Mouse (Mus musculus): ENCODE results near the gene Plekhf1. TPM values are rescaled to one million over a fixed set of nuclear protein-coding genes. Genes with fewer than 3 reads are reported as not detected.

The Plekhf1 gene
- polyA plus RNA-seq (2015; fragmentation: Nextera tagmentation; extraction: Ambion mirVana), result 4.8 and 5.3 TPM in 2 replicates

GRCm38 (mm10) chr7:38227900-38228298 is at the start of gene Plekhf1:
Gene Plekhf1, minus strand, starts transcription at chr7:38228016.
- H3K9me3 ChIP-seq (replicated peaks), result no peaks in the 10 kb centered on the region
- WGBS, result under 1% methylated on average over 36 of the region's 36 CpGs
- peaks cover 10% of the 10 kb centered on the region; the same call in 1 of the 2 replicates for H3K27me3 ChIP-seq
- H3K9ac ChIP-seq, result peak within 1 kb of the TSS; percentile 39
- H3K4me3 ChIP-seq (replicated peaks), result peak within 1 kb of the TSS; percentile 67
- H3K4me1 ChIP-seq, result peaks cover 16% of the 10 kb centered on the region
- H3K27ac ChIP-seq (replicated peaks), result peak within 1 kb of the TSS; percentile 84
- H3K36me3 ChIP-seq, result no peaks in the 10 kb centered on the region
- peak within 1 kb of the TSS; percentile 79 for H3K4me2 ChIP-seq (replicated peaks)
- peak; percentile 91 for ATAC-seq (ENCODE audit: insufficient number of reproducible peaks, low FRiP score, low TSS enrichment, low read depth)

- H3K4me1 ChIP-seq, result peaks cover 13% of the 10 kb centered on the region
- no peak overlapping the region for H3K4me3 ChIP-seq (replicated peaks)
- H3K36me3 ChIP-seq, result peaks cover 11% of the 10 kb centered on the region
- H3K4me2 ChIP-seq (replicated peaks), result no peak overlapping the region
- no peak for ATAC-seq (ENCODE audit: insufficient number of reproducible peaks, low FRiP score, low TSS enrichment, low read depth)
- no peak overlapping the region for H3K9ac ChIP-seq
- H3K9me3 ChIP-seq (replicated peaks), result no peaks in the 10 kb centered on the region
- no peak overlapping the region for H3K27ac ChIP-seq (replicated peaks)
- H3K27me3 ChIP-seq, result no peaks in the 10 kb centered on the region
Observed at GRCm38 (mm10) chr7:38272551-38272950, 44.7 kb upstream of the Plekhf1 start.

GRCm38 (mm10) chr7:38271859-38272258 is 44.0 kb upstream of the Plekhf1 start:
- H3K36me3 ChIP-seq, result peaks cover 18% of the 10 kb centered on the region
- peaks cover 13% of the 10 kb centered on the region for H3K4me1 ChIP-seq
- no peaks in the 10 kb centered on the region for H3K27me3 ChIP-seq
- H3K9me3 ChIP-seq (replicated peaks), result no peaks in the 10 kb centered on the region
- H3K4me3 ChIP-seq (replicated peaks), result peak overlapping the region; percentile 84
- peak overlapping the region; percentile 75 for H3K4me2 ChIP-seq (replicated peaks)
- WGBS, result 8% methylated on average over 4 of the region's 4 CpGs
- peak overlapping the region; percentile 76; the same call in 1 of the 2 replicates for H3K9ac ChIP-seq
- no peak for ATAC-seq (ENCODE audit: insufficient number of reproducible peaks, low FRiP score, low TSS enrichment, low read depth)
- H3K27ac ChIP-seq (replicated peaks), result no peak overlapping the region

GRCm38 (mm10) chr7:38271511-38271811 is 43.6 kb upstream of the Plekhf1 start:
- Histone ChIP-seq H3K36me3 (peaks cover 22% of the 10 kb centered on the region), H3K9ac (peak overlapping the region; percentile 76), H3K27me3 (no peaks in the 10 kb centered on the region), H3K9me3 (replicated peaks) (no peaks in the 10 kb centered on the region), H3K4me2 (replicated peaks) (peak overlapping the region; percentile 75), H3K4me1 (peaks cover 13% of the 10 kb centered on the region), H3K27ac (replicated peaks) (peak overlapping the region; percentile 83), H3K4me3 (replicated peaks) (peak overlapping the region; percentile 84)
- ATAC-seq (ENCODE audit: insufficient number of reproducible peaks, low FRiP score, low TSS enrichment, low read depth), result no peak
- WGBS, result under 1% methylated on average over 11 of the region's 11 CpGs

GRCm38 (mm10) chr7:38270703-38271510 is 43.1 kb upstream of the Plekhf1 start, which contains the start of gene Pop4:
Gene Pop4, minus strand, starts transcription at chr7:38271423.
- Histone ChIP-seq H3K9me3 (replicated peaks) (no peaks in the 10 kb centered on the region), H3K36me3 (peaks cover 28% of the 10 kb centered on the region), H3K4me1 (peaks cover 13% of the 10 kb centered on the region), H3K4me3 (replicated peaks) (peak within 1 kb of the TSS; percentile 84), H3K27me3 (no peaks in the 10 kb centered on the region), H3K27ac (replicated peaks) (peak within 1 kb of the TSS; percentile 83), H3K9ac (peak within 1 kb of the TSS; percentile 76), H3K4me2 (replicated peaks) (peak within 1 kb of the TSS; percentile 75)
- 0% methylated on average over 38 of the region's 38 CpGs for WGBS
- ATAC-seq (ENCODE audit: insufficient number of reproducible peaks, low FRiP score, low TSS enrichment, low read depth), result peak; percentile 90

- ATAC-seq (ENCODE audit: insufficient number of reproducible peaks, low FRiP score, low TSS enrichment, low read depth), result no peak
- WGBS, result 89% methylated on average over 8 of the region's 8 CpGs
- Histone ChIP-seq H3K9ac (no peak overlapping the region), H3K27me3 (no peaks in the 10 kb centered on the region), H3K9me3 (replicated peaks) (no peaks in the 10 kb centered on the region), H3K4me3 (replicated peaks) (no peak overlapping the region), H3K36me3 (peaks cover 65% of the 10 kb centered on the region), H3K4me1 (peaks cover 13% of the 10 kb centered on the region), H3K4me2 (replicated peaks) (no peak overlapping the region), H3K27ac (replicated peaks) (no peak overlapping the region)
Observed at GRCm38 (mm10) chr7:38267006-38267680, 39.3 kb upstream of the Plekhf1 start.

- H3K27me3 ChIP-seq, result no peaks in the 10 kb centered on the region
- H3K4me3 ChIP-seq (replicated peaks), result no peak overlapping the region
- WGBS, result 85% methylated on average over 5 of the region's 5 CpGs
- H3K27ac ChIP-seq (replicated peaks), result no peak overlapping the region
- no peak overlapping the region for H3K4me2 ChIP-seq (replicated peaks)
- H3K4me1 ChIP-seq, result no peaks in the 10 kb centered on the region
- H3K9ac ChIP-seq, result no peak overlapping the region
- no peak for ATAC-seq (ENCODE audit: insufficient number of reproducible peaks, low FRiP score, low TSS enrichment, low read depth)
- H3K9me3 ChIP-seq (replicated peaks), result no peaks in the 10 kb centered on the region
- H3K36me3 ChIP-seq, result peaks cover 64% of the 10 kb centered on the region
Observed at GRCm38 (mm10) chr7:38262406-38262805, 34.6 kb upstream of the Plekhf1 start.

- Histone ChIP-seq H3K4me2 (replicated peaks) (no peak overlapping the region), H3K4me1 (no peaks in the 10 kb centered on the region), H3K27me3 (no peaks in the 10 kb centered on the region), H3K4me3 (replicated peaks) (no peak overlapping the region), H3K27ac (replicated peaks) (no peak overlapping the region), H3K9me3 (replicated peaks) (no peaks in the 10 kb centered on the region), H3K9ac (no peak overlapping the region), H3K36me3 (peaks cover 37% of the 10 kb centered on the region)
- ATAC-seq (ENCODE audit: insufficient number of reproducible peaks, low FRiP score, low TSS enrichment, low read depth), result no peak
- WGBS, result 86% methylated on average over 2 of the region's 2 CpGs
Observed at GRCm38 (mm10) chr7:38259631-38260030, 31.8 kb upstream of the Plekhf1 start.

GRCm38 (mm10) chr7:38253441-38253840 is 25.6 kb upstream of the Plekhf1 start:
- Histone ChIP-seq H3K4me1 (no peaks in the 10 kb centered on the region), H3K4me3 (replicated peaks) (no peak overlapping the region), H3K27ac (replicated peaks) (no peak overlapping the region), H3K27me3 (no peaks in the 10 kb centered on the region), H3K36me3 (no peaks in the 10 kb centered on the region), H3K9ac (no peak overlapping the region), H3K4me2 (replicated peaks) (no peak overlapping the region), H3K9me3 (replicated peaks) (no peaks in the 10 kb centered on the region)
- no peak for ATAC-seq (ENCODE audit: insufficient number of reproducible peaks, low FRiP score, low TSS enrichment, low read depth)

GRCm38 (mm10) chr7:38251494-38252216 is 23.8 kb upstream of the Plekhf1 start:
- Histone ChIP-seq H3K9me3 (replicated peaks) (no peaks in the 10 kb centered on the region), H3K4me3 (replicated peaks) (no peak overlapping the region), H3K36me3 (no peaks in the 10 kb centered on the region), H3K27ac (replicated peaks) (no peak overlapping the region), H3K4me2 (replicated peaks) (no peak overlapping the region), H3K4me1 (no peaks in the 10 kb centered on the region), H3K9ac (no peak overlapping the region), H3K27me3 (no peaks in the 10 kb centered on the region)
- 57% methylated on average over 5 of the region's 5 CpGs for WGBS
- ATAC-seq (ENCODE audit: insufficient number of reproducible peaks, low FRiP score, low TSS enrichment, low read depth), result no peak

- H3K4me2 ChIP-seq (replicated peaks), result no peak overlapping the region
- no peaks in the 10 kb centered on the region for H3K4me1 ChIP-seq
- no peaks in the 10 kb centered on the region for H3K36me3 ChIP-seq
- no peak overlapping the region for H3K4me3 ChIP-seq (replicated peaks)
- no peaks in the 10 kb centered on the region for H3K27me3 ChIP-seq
- H3K9me3 ChIP-seq (replicated peaks), result no peaks in the 10 kb centered on the region
- ATAC-seq (ENCODE audit: insufficient number of reproducible peaks, low FRiP score, low TSS enrichment, low read depth), result no peak
- no peak overlapping the region for H3K9ac ChIP-seq
- H3K27ac ChIP-seq (replicated peaks), result no peak overlapping the region
- 84% methylated on average over 4 of the region's 4 CpGs for WGBS
Observed at GRCm38 (mm10) chr7:38242417-38242816, 14.6 kb upstream of the Plekhf1 start.

Data from embryonic facial prominence, embryonic 15.5 days (tissue).